Mouse (Mus musculus) stomach, embryonic 16.5 days (tissue): ENCODE data around the gene Itgb3bp. TPM values are rescaled to one million over a fixed set of nuclear protein-coding genes. Genes with fewer than 3 reads are reported as not detected.

Experiments used
- ATAC-seq: fragments of 200-750 bp; cut with Nextera tagmentation; 2 replicates; pipeline ENCODE4 v1.8.0; 2017; ENCODE audit warnings: moderate number of reproducible peaks, moderate TSS enrichment; ENCODE audit not compliant: insufficient read depth, low FRiP score
- H3K27ac ChIP-seq: fragments of 300-500 bp; sonication (generic); 2 replicates; pipeline ENCODE4 v1.5.1; 2014; ENCODE audit warnings: low read length
- H3K27me3 ChIP-seq: fragments of 300-500 bp; sonication (generic); 2 replicates; pipeline ENCODE4 v1.6.1; 2014; ENCODE audit warnings: low read length, control low read depth, mixed read lengths; ENCODE audit not compliant: control insufficient read depth, insufficient read depth
- H3K36me3 ChIP-seq: fragments of 300-500 bp; sonication (generic); 2 replicates; pipeline ENCODE4 v1.6.1; 2014; ENCODE audit warnings: low read length; ENCODE audit not compliant: control insufficient read depth, insufficient read depth
- H3K4me1 ChIP-seq: fragments of 300-500 bp; sonication (generic); 2 replicates; pipeline ENCODE4 v1.6.1; 2014; ENCODE audit warnings: low read length, control low read depth, mixed read lengths; ENCODE audit not compliant: control insufficient read depth, insufficient read depth
- H3K4me2 ChIP-seq: fragments of 300-500 bp; sonication (generic); 2 replicates; pipeline ENCODE4 v1.6.1; 2014; ENCODE audit warnings: low read depth, low read length, mixed read lengths
- H3K4me3 ChIP-seq: fragments of 300-500 bp; sonication (generic); replicated peaks from 2 replicates; pipeline ENCODE4 v1.5.1; 2014; ENCODE audit warnings: mild to moderate bottlenecking, low read length
- H3K9ac ChIP-seq: fragments of 300-500 bp; sonication (generic); 2 replicates; pipeline ENCODE4 v1.6.1; 2014; ENCODE audit warnings: low read length
- H3K9me3 ChIP-seq: fragments of 300-500 bp; sonication (generic); replicated peaks from 2 replicates; pipeline ENCODE4 v1.6.1; 2016; ENCODE audit warnings: low read length, control low read depth; ENCODE audit not compliant: control insufficient read depth
- whole genome bisulfite sequencing: fragments of 180-500 bp; shearing (Covaris S2); extraction: QIAGEN DNeasy Blood & Tissue Kit; methylation state at CpG from one replicate; pipeline ENCODE4 v1.1.7; 2014; 5-methylcytosine and 5-hydroxymethylcytosine counted together
- polyA plus RNA-seq: library from polyadenylated mRNA; unstranded; fragments of >200 nt; fragmentation: Nextera tagmentation; extraction: Ambion mirVana; gene quantifications from 2 replicates; pipeline ENCODE4 v1.2.1, GENCODE M21; 2015

Gene Itgb3bp
- polyA plus RNA-seq, 1 experiment from 2014 or later = 33.6 TPM

- Histone ChIP-seq H3K4me1 (no peaks in the 10 kb centered on the region), H3K9me3 (no peaks in the 10 kb centered on the region), H3K9ac (no peak overlapping the region), H3K27me3 (no peaks in the 10 kb centered on the region), H3K36me3 (no peaks in the 10 kb centered on the region), H3K4me2 (no peak overlapping the region), H3K4me3 (no peak overlapping the region), H3K27ac (no peak overlapping the region)
- no peak; the same call in 1 of the 2 replicates for ATAC-seq
- WGBS = 73% methylated on average over 10 of the region's 10 CpGs
These were observed 12.2 kb upstream of the Itgb3bp start for GRCm38 (mm10) chr4:99941655-99942414.

DNA sequence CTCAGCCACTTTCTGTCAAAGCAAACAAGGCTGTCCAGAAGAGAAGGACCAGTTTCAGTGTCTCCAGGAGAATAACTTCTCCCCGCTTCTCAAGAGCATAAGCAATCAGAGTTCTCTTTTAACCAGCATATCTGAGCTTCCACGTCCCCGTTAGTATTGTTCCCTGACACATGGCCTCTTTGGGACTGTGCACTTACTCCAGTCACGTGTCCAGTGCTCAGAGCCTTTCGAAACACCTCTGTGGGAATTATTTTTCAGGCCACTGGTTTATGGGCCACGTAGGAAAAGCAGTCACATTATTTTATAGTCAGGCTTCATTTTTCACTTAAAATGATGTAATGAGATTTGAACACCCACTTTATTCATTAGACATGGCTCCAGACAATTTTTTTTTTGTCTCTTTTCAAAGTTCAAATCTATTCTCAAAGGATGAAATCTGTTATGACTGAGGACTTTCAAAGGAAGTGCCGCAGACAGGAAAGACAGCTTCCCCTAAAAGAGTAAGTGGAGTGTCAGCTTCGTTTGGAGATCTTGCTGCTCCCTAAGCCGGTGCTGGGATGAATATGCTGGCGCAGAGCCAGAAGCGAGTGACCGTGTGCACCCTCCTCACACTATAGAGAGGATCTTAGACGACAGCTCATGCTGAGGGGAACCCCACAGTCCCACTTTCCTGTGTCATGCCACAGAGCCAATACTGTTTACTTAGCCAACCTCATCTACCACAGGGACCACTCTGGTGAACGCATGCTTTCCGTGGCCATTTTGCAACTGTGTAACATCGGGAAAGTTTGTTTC lies 10.3 kb upstream of the Itgb3bp start:
- Histone ChIP-seq H3K27me3 (no peaks in the 10 kb centered on the region), H3K27ac (no peak overlapping the region), H3K9ac (no peak overlapping the region), H3K9me3 (no peaks in the 10 kb centered on the region), H3K4me1 (no peaks in the 10 kb centered on the region), H3K4me2 (no peak overlapping the region), H3K36me3 (no peaks in the 10 kb centered on the region), H3K4me3 (no peak overlapping the region)
- ATAC-seq = no peak
- 59% methylated on average over 16 of the region's 16 CpGs for whole genome bisulfite sequencing

DNA sequence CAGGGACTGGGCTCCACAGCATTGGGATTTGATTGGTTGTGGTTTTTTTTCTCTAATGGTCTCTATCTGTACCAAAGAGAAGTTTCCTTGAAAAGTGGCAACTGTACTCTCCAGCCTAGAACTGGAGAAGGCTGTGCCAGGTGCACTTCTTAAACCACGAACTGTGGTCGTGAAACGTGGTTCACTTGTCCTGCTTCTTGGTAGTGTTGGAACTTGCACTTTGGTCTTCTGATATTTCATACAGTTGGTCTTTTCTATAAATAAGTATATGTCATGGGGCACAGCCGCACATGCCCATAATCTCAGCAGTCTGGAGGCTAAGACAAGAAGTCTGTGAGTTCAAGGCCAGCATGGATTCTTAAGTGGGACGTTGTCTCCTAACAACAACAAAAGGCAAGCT lies 6.7 kb upstream of the Itgb3bp start:
- ATAC-seq = no peak
- WGBS = 89% methylated on average over 5 of the region's 5 CpGs
- H3K4me3 ChIP-seq = no peak overlapping the region
- H3K36me3 ChIP-seq = no peaks in the 10 kb centered on the region
- no peak overlapping the region for H3K9ac ChIP-seq
- H3K9me3 ChIP-seq = no peaks in the 10 kb centered on the region
- no peaks in the 10 kb centered on the region for H3K27me3 ChIP-seq
- no peak overlapping the region for H3K4me2 ChIP-seq
- no peak overlapping the region for H3K27ac ChIP-seq
- H3K4me1 ChIP-seq = no peaks in the 10 kb centered on the region

DNA sequence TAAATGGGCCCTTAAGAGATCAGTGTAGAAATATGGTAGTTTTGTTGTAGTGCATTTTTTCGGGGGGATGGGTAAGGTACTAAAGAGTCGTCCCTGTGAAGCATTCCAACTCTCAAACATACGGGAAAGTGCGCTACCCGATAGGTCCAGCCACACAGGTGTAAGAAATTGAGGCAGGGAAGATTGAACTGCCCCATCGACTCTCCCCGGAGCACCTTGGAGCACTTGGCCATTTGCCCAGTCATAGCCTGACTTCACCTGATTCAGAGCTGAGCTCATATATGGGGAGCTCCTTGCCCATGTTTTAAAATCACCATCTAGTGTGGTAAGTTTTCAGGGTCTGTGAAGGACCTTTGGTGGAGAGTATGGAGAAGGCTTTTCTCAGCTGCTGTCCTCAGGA lies 5.2 kb upstream of the Itgb3bp start:
- Histone ChIP-seq H3K4me1 (no peaks in the 10 kb centered on the region), H3K27me3 (no peaks in the 10 kb centered on the region), H3K9me3 (no peaks in the 10 kb centered on the region), H3K4me2 (no peak overlapping the region), H3K4me3 (no peak overlapping the region), H3K27ac (no peak overlapping the region), H3K36me3 (no peaks in the 10 kb centered on the region), H3K9ac (no peak overlapping the region)
- ATAC-seq = no peak
- 86% methylated on average over 7 of the region's 7 CpGs for WGBS

DNA sequence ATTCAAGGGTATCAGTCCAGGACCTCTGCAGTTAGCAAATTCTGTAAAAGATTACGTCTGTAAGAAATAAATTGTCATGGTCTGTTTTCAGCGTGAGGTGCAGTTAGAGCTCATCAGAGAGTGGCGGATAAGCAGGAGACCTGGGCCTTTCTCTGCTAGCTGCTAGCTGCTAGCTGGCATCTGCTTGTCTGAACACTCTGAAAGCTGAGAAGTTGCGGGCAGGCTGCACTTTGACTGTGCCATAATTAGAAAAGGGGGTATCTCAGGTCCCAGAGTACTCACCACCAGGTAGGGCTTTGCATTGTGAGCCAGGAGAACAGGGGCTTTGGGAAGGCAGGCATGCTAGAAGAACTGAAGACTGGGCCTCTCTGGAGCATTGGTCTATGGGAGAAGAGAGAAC lies 2.2 kb upstream of the Itgb3bp start:
- Histone ChIP-seq H3K4me1 (0 out of 2 replicates have a peak, but pooled peaks cover 3% of the 10 kb centered on the region), H3K4me3 (no peak overlapping the region), H3K27me3 (no peaks in the 10 kb centered on the region), H3K27ac (no peak overlapping the region), H3K4me2 (no peak overlapping the region), H3K9me3 (no peaks in the 10 kb centered on the region), H3K36me3 (no peaks in the 10 kb centered on the region), H3K9ac (0 out of 2 replicates have a peak overlapping the region, but pooled peaks have one; percentile 20)
- WGBS = 90% methylated on average over 4 of the region's 4 CpGs
- no peak for ATAC-seq

- H3K27me3 ChIP-seq = no peaks in the 10 kb centered on the region
- 76% methylated on average over 11 of the region's 11 CpGs for WGBS
- H3K27ac ChIP-seq = no peak overlapping the region
- no peak for ATAC-seq
- H3K4me1 ChIP-seq = 0 out of 2 replicates have a peak, but pooled peaks cover 3% of the 10 kb centered on the region
- no peaks in the 10 kb centered on the region for H3K9me3 ChIP-seq
- H3K4me2 ChIP-seq = peak overlapping the region; percentile 77
- H3K9ac ChIP-seq = no peak overlapping the region
- H3K36me3 ChIP-seq = no peaks in the 10 kb centered on the region
- 0 out of 2 replicates have a peak overlapping the region, but pooled peaks have one; percentile 78 for H3K4me3 ChIP-seq
These were observed 1.6 kb upstream of the Itgb3bp start for GRCm38 (mm10) chr4:99931240-99931580.

DNA sequence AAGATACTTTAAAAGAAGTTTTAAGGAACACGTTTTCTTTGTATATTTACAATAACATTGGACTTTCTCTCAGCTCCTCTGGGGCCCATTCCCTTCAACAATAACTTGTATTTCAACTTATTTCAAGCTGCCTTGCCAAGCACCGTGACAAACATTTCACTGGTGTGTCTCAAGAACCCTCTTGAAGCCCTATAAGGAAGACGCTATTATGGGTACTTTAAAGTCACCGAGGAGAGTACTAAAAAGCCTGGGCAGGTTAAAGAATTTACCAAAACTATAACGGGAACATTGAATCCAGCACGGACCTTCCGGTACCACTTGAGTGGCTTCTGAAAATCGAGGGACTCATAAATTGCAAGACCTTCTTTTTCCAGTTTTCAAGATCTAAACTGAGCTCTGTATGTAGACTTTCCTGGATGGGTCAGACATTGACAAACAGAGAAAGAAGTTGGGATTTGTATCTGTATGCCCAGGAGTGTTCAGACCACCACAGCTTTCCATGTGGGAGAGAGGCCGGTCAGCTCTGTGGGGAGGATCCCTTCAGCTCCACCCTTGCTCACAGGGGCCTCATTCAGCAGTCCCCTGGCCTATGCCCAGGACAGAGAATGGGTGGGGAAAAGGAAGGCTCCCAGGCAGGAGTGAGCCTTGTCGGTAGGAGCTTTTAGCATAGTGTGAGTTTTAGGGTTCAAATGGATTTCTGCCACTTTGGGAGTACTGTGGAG lies 1.1 kb upstream of the Itgb3bp start:
- peak overlapping the region; percentile 97 for H3K27ac ChIP-seq
- peak overlapping the region; percentile 77 for H3K4me2 ChIP-seq
- no peak for ATAC-seq
- H3K36me3 ChIP-seq = no peaks in the 10 kb centered on the region
- no peaks in the 10 kb centered on the region for H3K9me3 ChIP-seq
- peak overlapping the region; percentile 51; the same call in 1 of the 2 replicates for H3K9ac ChIP-seq
- no peaks in the 10 kb centered on the region for H3K27me3 ChIP-seq
- H3K4me3 ChIP-seq = peak overlapping the region; percentile 78
- WGBS = 47% methylated on average over 10 of the region's 10 CpGs
- 0 out of 2 replicates have a peak, but pooled peaks cover 3% of the 10 kb centered on the region for H3K4me1 ChIP-seq

- Histone ChIP-seq H3K9me3 (no peaks in the 10 kb centered on the region), H3K4me2 (peak within 1 kb of the TSS; percentile 77), H3K4me3 (peak within 1 kb of the TSS; percentile 78), H3K4me1 (0 out of 2 replicates have a peak, but pooled peaks cover 3% of the 10 kb centered on the region), H3K27ac (peak within 1 kb of the TSS; percentile 97), H3K36me3 (no peaks in the 10 kb centered on the region), H3K27me3 (no peaks in the 10 kb centered on the region), H3K9ac (peak within 1 kb of the TSS; percentile 87)
- peak; percentile 89 for ATAC-seq
- WGBS = 3% methylated on average over 23 of the region's 23 CpGs
These were observed 432 bp downstream of the Itgb3bp start, which contains the start of gene Pgm1 for GRCm38 (mm10) chr4:99929149-99929612. Pgm1 (plus strand) TSS chr4:99929414.
